Mouse (Mus musculus) megakaryocyte, adult 5-6 weeks (primary cell): Measurements from ENCODE around the gene Zbtb6. TPM values are rescaled to one million over a fixed set of nuclear protein-coding genes. Genes with fewer than 3 reads are reported as not detected.
A peak's percentile ranks its signal among the peaks of the same experiment; 100 is the strongest.

Experiments
- ATAC-seq: 2 replicates; pipeline ENCODE4 v1.8.0; 2016; ENCODE audit warnings: mild to moderate bottlenecking, inconsistent platforms; ENCODE audit not compliant: poor library complexity, severe bottlenecking
- total RNA-seq, 2 experiments: library from RNA; stranded (forward) in 1 of 2; stranded (reverse) in 1 of 2; fragments of 153-499, 151-499 nt in 1 of 2; fragments of 221-1000, 200-1000 nt in 1 of 2; gene quantifications; 2 replicates each; pipeline versions ENCODE4 v1.2.3 to v1.2.4; 2015 to 2017

Gene Zbtb6
- total RNA-seq (2015) (16.2 and 18.4 TPM in 2 replicates), total RNA-seq (2017) (23.1 and 24.8 TPM in 2 replicates)

DNA sequence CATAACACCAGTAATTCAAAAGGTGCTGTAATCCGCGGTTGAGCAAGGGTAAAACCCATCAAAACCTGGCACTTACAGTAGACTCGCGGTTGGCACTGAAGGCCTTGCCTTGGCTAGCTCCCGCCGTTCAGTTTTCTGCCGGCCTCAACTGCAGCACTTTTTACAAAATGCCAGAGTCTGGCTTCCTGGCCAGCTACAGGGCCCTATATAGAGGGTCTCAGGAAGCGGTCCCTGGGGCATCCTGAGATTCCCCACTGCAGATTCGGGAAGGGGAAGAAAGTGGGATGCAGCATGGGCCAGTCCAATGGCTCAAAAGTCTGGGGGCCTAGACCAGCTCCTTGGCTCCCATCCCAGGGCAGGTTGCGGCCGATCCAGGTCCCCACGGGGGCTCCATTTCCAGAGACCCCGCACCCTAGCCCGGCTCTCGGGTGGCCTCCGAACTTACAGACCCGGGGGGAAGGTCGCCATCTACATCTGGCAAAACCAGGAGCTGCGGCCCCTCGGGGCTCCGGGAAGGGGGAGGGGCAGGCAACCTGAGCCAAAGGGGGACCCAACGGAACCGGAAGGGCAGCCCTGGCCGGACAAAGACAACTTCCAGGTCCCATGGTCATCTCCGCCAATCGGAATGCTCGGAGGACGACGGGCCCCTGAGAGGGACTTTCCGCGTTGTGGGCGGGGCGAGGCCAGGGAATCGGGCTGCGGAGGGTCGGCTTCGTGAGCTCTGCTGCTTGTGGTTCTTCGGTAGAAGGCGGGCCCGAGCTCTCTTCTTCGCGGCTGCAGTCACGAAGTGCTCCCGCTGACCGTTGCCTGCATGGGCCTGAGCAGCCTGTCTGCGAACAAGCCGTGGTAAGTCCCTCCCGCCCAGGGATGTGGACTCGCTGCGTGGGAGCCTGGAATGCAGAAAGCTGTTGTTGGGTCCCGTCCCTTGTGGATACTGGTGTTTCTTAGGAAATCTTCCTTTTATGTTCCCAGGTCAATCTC lies at the start of gene Zbtb6, which contains the start of the genes Zbtb26 and Rabgap1:
Gene Zbtb6 (minus strand): TSS at position 561 of the 981 bp plus-strand sequence.
Gene Zbtb26 (minus strand): TSS at position 525 of the 981 bp plus-strand sequence.
Gene Rabgap1 (plus strand): TSS at position 669 of the 981 bp plus-strand sequence.
- ATAC-seq, result peak; percentile 99

DNA sequence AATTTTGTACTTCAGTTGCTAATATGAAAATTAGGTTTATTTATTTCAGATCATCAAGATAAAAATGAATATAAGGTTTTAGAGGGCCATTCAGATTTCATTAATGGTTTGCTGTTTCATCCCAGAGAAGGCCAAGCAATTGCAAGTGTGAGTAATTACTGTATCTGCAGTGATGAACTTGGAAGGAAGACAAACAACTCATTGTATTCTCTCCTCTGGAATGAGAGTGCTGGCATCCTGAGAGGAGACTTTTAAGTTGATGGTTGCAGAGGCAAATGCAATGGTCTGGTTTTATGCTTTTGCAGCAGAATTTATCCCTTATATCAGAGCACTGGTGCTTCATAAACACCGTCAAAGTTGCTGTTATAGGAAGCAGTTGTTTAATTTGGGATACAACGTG lies 46.0 kb upstream of the Zbtb6 start:
- no peak for ATAC-seq

GRCm38 (mm10) chr2:37486408-37486807 lies 43.4 kb upstream of the Zbtb6 start:
- no peak for ATAC-seq

- no peak; the same call in 1 of the 2 replicates for ATAC-seq
Observed at GRCm38 (mm10) chr2:37485370-37485769, 42.4 kb upstream of the Zbtb6 start.

DNA sequence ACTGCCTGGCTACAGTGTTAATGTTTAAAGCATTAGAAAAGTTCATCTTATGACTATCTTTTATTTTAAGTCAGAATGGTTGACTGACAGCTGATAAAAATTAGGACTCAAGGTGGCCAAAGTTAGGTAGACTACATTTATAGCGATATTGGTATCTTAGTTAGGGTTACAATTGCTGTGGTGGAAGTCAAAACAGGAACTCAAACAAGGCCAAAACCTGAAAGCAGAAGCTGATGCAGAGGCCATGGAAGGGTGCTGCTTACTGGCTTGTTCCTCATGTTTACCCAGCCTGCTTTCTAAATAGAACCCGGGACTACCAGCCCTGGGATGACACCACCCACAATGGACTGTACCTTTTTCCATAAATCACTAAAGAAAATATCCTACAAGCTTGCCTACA lies 41.2 kb upstream of the Zbtb6 start:
- peak; percentile 68 for ATAC-seq

GRCm38 (mm10) chr2:37480039-37480438 lies 37.1 kb upstream of the Zbtb6 start:
- no peak for ATAC-seq

DNA sequence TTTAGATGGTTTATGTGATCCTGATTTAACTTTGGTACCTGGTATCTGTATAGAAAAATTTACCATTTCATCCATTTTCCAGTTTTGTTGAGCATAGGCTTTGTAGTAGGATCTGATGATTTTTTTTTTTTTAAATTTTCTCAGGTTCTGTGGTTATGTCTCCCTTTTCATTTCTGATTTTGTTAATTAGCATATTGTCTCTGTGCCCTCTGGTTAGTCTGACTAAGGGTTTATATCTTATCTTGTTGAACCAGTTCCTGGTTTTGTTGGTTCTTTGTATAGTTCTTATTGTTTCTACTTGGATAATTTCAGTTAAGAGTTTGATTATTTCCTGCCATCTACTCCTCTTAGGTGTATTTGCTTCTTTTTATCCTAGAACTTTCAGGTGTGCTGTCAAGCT lies 36.6 kb upstream of the Zbtb6 start:
- no peak for ATAC-seq

DNA sequence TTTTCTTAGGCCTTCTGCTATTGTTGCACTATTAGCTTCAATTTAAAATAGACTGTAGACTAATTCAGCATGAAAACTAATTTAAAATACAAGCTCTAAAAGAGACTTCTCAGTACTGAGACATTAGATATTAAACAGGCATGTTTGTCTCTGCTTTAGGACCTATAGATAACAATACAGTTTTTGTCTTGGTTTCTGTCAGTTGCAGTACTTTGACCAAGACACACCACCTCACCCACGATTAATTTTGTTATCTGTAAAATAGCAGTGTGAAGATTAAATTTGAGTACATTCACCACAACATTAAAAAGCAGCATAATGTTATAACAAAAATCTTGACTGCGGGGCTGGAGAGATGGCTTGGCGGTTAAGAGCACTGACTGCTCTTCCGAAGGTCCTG lies 23.3 kb upstream of the Zbtb6 start:
- ATAC-seq, result no peak

DNA sequence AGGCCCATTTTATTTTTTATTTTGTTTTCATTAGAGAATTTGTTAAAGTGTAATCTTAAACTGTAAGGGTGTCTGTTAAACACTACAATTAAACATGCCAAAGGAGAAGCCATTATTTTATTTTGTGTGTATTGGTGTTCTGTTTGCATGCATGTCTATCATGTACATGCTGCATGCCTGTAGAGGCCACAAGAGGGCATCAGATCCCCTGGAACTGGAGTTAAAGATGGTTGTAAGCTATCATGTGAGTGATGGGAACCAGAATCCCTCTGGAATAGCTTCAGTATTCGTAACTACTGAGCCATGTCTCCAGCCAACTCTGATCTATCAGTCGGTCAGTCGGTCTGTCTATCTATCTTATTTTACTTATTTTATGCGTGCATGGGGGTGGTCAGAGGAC lies 17.7 kb upstream of the Zbtb6 start:
- no peak for ATAC-seq

- no peak for ATAC-seq
Observed at GRCm38 (mm10) chr2:37452376-37452760, 9.4 kb upstream of the Zbtb6 start.

- ATAC-seq, result peak; percentile 99
Observed at GRCm38 (mm10) chr2:37451667-37452375, 8.8 kb upstream of the Zbtb6 start.

DNA sequence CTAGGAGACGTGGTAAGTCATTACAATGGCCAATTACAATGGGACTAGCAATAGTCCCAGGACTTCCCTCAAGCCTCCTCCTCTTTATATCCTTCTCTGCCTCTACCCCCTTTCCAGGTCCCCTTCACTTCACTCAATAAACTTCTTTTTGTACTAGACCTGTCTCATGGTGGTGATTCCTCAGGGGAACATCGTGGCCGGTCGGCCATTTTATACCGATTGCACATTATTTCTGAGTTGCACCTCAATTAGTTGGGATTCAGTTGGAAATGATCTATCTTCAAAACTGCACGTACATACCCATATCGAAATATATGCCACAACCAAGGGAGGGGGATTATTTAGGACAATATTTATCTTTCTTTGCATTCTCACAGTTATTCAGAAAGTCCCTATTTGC lies 11.4 kb downstream of the Zbtb6 start:
- ATAC-seq, result no peak

DNA sequence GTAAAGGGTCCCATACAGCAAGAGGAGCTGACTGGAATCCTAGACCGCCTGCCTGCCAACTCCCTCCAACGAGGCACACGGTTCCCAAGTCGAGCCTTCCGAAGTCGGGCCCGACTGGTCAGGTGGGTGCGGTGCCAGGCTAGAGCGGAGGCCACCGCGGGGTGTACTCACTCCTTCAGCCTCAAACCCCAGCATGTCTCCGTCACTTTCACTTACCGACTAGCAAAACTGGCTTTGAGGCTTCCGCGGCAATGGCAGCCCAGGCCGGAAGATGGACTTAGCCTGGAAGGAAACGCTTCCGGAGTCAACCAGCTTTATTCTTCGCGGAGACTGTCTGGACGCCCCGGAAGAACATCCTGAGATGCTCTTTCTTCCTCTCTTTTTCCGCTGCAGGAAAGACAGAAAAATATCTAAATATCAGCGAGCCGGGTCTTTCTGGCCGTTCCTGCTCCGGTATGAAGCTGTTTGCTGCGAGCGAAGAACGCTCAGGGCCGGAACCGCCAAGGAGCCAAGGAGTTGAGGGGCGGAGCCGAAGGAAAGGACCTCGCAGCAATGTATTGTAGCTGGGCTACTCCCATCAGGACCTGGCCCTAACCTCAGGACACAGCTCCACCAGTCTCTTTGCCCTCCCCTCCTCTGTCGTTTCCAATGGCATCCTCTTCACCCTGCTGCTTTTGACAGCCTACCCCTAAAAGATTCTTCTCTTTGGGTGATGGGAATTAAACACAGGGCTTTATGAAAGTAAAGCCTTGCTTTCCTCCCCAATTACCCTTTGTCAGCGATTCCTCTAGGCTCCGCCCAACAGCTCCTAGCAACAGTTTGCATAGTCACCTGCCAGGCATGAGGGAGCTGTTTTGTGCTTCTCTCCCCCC lies 12.1 kb downstream of the Zbtb6 start:
- peak; percentile 97 for ATAC-seq

- no peak for ATAC-seq
Observed at GRCm38 (mm10) chr2:37423671-37424070, 19.3 kb downstream of the Zbtb6 start.

DNA sequence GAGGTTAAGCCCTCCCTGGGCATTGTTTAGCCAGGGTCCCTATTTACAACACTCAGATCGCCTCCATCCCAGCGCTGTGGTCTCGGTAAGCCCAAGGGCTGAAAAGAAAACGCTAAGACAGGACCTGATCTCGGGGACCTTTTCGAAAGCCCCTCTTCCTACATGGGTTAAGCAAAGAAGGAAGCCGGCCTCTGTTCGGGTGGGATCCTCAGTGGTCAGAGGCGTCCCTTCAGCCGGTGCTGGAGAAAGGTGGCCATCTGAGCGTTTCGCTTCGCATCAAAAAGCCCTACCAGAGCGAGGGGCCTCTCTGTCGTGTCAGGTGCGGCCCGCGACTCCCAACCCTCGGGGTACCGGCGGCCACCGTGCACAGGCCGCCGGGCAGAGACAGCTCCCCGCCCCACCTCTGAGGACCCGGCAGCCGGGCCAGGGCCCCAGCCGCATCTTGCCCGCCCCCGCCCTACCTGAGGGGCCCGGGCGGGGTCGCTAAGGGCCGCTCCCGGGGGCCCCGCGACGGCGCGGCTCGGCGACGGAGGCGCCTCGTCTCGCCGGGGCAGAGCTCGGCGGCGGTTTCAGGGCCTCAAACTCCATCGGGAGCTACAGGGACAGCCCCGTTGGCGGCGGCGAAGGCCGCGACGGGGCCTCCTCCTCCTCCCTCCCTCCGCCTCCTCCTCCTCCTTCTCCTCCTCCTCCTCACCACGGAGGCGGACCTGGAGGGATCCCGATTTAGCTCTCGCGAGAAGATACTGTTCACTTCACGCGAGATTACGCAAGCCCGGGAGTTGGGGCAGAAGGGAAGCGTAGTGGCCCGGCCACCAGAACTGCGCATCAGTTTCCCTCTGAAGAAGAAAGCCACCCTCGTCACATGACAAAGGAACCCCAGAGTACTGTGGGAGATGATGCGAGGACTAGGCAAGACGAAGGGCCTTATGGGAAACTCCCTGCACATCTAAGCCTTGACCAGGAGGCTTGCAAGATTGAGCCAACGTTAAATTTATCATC lies 20.4 kb downstream of the Zbtb6 start, which contains the start of gene Rc3h2:
Gene Rc3h2 (minus strand): TSS at position 598 of the 999 bp plus-strand sequence.
- ATAC-seq, result peak; percentile 96

DNA sequence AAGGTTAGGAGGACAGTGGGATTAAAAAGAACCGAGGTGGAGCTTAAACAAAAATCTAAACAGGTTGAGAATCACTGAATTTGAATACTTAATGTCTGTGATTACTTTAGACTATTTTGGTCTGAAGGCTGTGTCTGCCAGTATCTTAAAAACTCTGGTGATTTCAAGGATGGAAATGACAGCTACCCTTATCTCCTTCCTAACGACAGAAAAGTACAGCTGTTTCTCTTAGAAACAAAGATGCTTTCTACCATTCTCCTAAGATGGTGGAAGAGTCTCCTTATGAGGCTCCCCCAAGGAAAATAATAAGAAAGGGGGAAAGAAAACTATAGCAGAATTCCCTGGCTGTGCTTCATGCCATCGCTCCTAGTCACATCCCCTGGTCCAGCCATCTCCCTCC lies 21.1 kb downstream of the Zbtb6 start:
- no peak for ATAC-seq

DNA sequence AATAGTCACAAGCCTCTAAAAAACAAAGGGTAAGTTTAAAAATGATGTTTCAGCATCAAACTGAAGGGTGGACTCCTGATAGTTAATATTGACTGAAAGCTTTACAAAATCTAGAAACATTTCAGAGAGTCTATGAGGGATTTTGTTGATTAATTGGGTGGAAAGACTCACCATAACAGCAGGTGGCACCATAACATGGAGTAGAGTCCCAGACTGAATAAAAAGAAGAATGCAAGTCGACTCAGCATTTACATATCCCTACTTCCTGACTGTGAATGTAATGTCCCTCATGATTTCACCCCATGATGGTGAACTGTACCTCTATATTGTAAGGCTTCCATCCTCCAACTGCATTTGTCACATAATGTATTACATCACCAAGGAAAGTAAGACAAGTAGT lies 47.4 kb downstream of the Zbtb6 start:
- no peak for ATAC-seq

GRCm38 (mm10) chr2:37382921-37383320 lies 60.0 kb downstream of the Zbtb6 start:
- ATAC-seq, result no peak

- peak; percentile 95 for ATAC-seq
Observed at GRCm38 (mm10) chr2:37380189-37380588, 62.8 kb downstream of the Zbtb6 start.
